Mouse (Mus musculus): ENCODE data around the gene Gne. TPM values are rescaled to one million over a fixed set of nuclear protein-coding genes. Genes with fewer than 3 reads are reported as not detected.

Gne gene
- polyA plus RNA-seq, 1 experiment from 2014 or later, result 20.7 TPM

DNA sequence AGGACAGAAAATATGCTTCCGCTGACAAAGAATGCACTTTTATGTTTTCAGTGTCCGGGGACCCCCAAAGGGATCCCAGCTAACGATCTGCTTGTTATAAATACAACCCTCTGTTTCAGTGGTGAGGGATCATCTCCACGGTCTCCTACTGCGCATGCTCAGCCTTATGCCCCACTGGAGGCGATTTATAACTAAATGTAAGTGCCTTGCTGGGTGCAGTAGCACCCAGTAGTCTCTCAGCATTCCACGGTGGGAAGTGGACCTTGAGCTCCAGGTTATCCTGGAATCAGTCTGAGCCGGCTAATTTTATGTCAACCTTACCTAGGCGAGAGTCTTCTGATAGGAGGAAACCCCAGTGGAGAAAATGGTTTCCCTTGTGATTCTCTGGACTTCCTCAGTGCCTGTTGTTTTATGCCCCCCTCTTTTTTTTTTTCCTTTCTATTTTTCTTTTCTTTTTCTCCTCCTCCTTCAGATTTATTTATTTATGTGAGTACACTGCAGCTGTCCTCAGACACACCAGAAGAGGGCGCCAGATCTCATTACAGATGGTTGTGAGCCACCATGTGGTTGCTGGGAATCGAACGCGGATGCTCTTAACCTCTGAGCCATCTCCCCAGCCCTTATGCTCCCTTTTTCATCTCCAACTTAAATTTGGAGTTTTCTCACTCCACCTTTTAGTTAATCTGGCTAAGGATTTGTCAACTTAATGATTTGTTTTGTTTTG lies 787 bp upstream of the Gne start:
- H3K4me2 ChIP-seq (ENCODE audit: low read depth, severe bottlenecking), result no peak overlapping the region; the same call in 1 of the 2 replicates
- ATAC-seq (ENCODE audit: insufficient number of reproducible peaks, low FRiP score, low TSS enrichment, low read depth), result no peak
- WGBS, result 78% methylated on average over 13 of the region's 13 CpGs

DNA sequence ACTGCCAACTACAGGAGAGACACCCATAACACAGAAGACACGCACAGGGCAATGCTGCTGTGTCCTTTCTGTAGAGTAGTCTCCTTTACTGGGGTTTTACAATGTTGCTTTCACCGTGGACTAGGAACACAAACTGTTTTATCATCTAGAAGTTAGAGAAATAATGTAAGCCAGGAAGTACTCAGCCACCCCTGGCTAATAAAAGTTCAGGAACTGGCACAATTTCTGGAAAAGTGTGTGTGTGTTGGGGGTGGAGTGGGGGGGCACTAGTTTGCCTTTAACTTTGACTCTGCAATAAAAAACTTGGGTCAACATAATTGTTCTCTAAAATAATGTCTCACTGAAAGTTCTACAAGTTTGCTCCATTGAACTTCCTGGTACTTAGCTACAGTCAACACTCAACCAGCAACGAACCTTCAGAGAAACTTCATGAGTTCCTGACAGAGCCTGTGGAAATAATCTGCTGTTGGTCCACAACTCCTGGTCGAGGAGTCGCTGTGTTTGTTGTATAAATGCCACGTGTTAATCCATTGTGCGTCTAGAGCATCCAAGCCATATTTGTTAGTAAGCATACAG lies 5.5 kb downstream of the Gne start:
- no peak overlapping the region for H3K4me2 ChIP-seq (ENCODE audit: low read depth, severe bottlenecking)
- H3K4me1 ChIP-seq (ENCODE audit: control insufficient read depth, insufficient read depth, low read length), result no peaks in the 10 kb centered on the region
- ATAC-seq (ENCODE audit: insufficient number of reproducible peaks, low FRiP score, low TSS enrichment, low read depth), result no peak
- no peak overlapping the region for H3K4me3 ChIP-seq (ENCODE audit: low read depth, low read length)
- H3K27me3 ChIP-seq (ENCODE audit: control insufficient read depth, insufficient read depth, low read length), result no peaks in the 10 kb centered on the region
- H3K27ac ChIP-seq (replicated peaks; ENCODE audit: low read depth, low read length), result no peak overlapping the region
- WGBS, result 78% methylated on average over 7 of the region's 7 CpGs
- H3K36me3 ChIP-seq (ENCODE audit: control insufficient read depth, insufficient read depth, low read length), result no peaks in the 10 kb centered on the region
- H3K9ac ChIP-seq (ENCODE audit: low read length), result no peak overlapping the region
- no peak for DNase-seq (ENCODE audit: low spot score)
- H3K9me3 ChIP-seq (ENCODE audit: control insufficient read depth, low read length), result no peaks in the 10 kb centered on the region

More for the DNA sequence above, 787 bp upstream of the Gne start:
- H3K27me3 ChIP-seq (ENCODE audit: control insufficient read depth, insufficient read depth, low read length), result no peaks in the 10 kb centered on the region
- DNase-seq (ENCODE audit: low spot score), result no peak
- H3K4me3 ChIP-seq (ENCODE audit: low read depth, low read length), result no peak overlapping the region
- no peak overlapping the region for H3K9ac ChIP-seq (ENCODE audit: low read length)
- H3K27ac ChIP-seq (replicated peaks; ENCODE audit: low read depth, low read length), result no peak overlapping the region
- H3K36me3 ChIP-seq (ENCODE audit: control insufficient read depth, insufficient read depth, low read length), result no peaks in the 10 kb centered on the region
- H3K9me3 ChIP-seq (ENCODE audit: control insufficient read depth, low read length), result no peaks in the 10 kb centered on the region
- H3K4me1 ChIP-seq (ENCODE audit: control insufficient read depth, insufficient read depth, low read length), result 0 out of 2 replicates have a peak, but pooled peaks cover 2% of the 10 kb centered on the region

DNA sequence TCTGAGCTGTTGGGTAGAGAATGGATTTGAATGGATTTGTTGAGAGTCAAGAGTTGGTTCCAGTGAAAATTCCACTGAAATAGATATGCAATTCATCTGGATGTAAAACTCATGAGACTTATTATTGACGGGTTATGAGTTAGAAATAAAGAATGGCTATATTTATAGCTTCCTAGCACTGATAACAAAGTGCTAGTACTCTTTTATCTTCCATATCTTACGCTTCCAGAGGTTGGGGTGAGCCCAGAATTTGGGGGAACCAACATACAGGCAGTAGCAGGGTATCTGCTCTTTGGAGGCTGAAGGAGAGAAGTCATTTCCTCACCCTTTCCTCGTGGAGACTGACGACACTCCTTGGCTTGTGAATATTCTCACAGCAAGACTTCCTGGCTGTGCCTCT lies 9.6 kb downstream of the Gne start:
- 71% methylated on average over 4 of the region's 4 CpGs for WGBS
- ATAC-seq (ENCODE audit: insufficient number of reproducible peaks, low FRiP score, low TSS enrichment, low read depth), result no peak

DNA sequence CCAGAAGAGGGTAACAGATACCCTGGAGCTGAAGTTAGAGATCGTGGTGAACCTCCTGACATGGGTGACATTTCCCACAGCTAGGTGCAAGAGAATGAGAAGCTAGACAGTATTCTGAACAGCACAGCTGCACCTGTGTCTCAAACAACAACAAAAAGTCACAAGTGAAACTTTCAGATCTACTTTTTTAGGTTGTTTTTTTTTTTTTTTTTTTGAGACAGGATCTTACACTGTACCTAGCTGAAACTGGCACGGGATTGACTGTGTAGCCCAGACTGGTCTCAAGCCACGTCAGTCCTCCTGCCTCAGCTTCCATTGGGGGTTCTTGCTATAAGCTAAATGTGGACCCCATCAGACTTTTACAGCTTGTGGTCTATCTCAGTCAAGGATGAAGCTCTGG lies 10.2 kb downstream of the Gne start:
- Histone ChIP-seq H3K4me1 (ENCODE audit: control insufficient read depth, insufficient read depth, low read length) (0 out of 2 replicates have a peak, but pooled peaks cover 3% of the 10 kb centered on the region), H3K4me3 (ENCODE audit: low read depth, low read length) (no peak overlapping the region), H3K36me3 (ENCODE audit: control insufficient read depth, insufficient read depth, low read length) (no peaks in the 10 kb centered on the region), H3K4me2 (ENCODE audit: low read depth, severe bottlenecking) (no peak overlapping the region), H3K27ac (replicated peaks; ENCODE audit: low read depth, low read length) (no peak overlapping the region), H3K9me3 (ENCODE audit: control insufficient read depth, low read length) (no peaks in the 10 kb centered on the region), H3K9ac (ENCODE audit: low read length) (no peak overlapping the region), H3K27me3 (ENCODE audit: control insufficient read depth, insufficient read depth, low read length) (no peaks in the 10 kb centered on the region)
- WGBS, result 89% methylated on average over 3 of the region's 3 CpGs
- no peak for DNase-seq (ENCODE audit: low spot score)
- ATAC-seq (ENCODE audit: insufficient number of reproducible peaks, low FRiP score, low TSS enrichment, low read depth), result no peak

More for the DNA sequence above, 9.6 kb downstream of the Gne start:
- no peaks in the 10 kb centered on the region for H3K27me3 ChIP-seq (ENCODE audit: control insufficient read depth, insufficient read depth, low read length)
- H3K4me2 ChIP-seq (ENCODE audit: low read depth, severe bottlenecking), result no peak overlapping the region
- H3K27ac ChIP-seq (replicated peaks; ENCODE audit: low read depth, low read length), result no peak overlapping the region
- no peak overlapping the region for H3K4me3 ChIP-seq (ENCODE audit: low read depth, low read length)
- no peaks in the 10 kb centered on the region for H3K9me3 ChIP-seq (ENCODE audit: control insufficient read depth, low read length)
- no peak for DNase-seq (ENCODE audit: low spot score)
- no peaks in the 10 kb centered on the region for H3K36me3 ChIP-seq (ENCODE audit: control insufficient read depth, insufficient read depth, low read length)
- 0 out of 2 replicates have a peak, but pooled peaks cover 3% of the 10 kb centered on the region for H3K4me1 ChIP-seq (ENCODE audit: control insufficient read depth, insufficient read depth, low read length)
- no peak overlapping the region for H3K9ac ChIP-seq (ENCODE audit: low read length)

DNA sequence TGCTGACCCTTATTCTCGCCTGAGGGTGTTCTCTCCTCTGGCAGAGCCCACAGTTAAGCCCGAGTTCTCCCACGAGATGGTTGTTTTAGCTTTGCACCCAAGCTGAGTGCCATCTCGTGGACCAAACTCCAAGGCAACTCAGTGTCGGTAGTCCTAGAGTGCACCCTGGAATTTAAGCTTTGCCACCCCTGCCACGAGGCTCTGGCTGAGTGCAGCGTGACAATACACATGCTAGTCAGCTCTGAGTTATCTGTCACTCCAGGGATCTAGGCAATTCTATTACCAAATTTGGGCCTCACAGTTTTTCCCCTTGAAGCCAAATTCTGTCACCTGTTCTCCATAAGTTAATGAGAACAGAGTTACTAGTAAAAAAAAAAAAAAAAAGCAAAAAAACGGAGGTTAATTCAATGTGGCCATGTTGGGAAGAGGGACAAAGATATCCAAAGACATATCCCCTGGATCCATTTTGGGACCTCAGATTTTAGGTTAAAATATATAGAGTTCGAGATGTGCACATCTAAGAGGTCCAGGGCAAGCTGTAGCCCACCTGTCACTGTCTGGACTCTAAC lies 11.0 kb downstream of the Gne start:
- Histone ChIP-seq H3K9ac (ENCODE audit: low read length) (peak overlapping the region; percentile 83), H3K4me2 (ENCODE audit: low read depth, severe bottlenecking) (peak overlapping the region; percentile 91), H3K4me3 (ENCODE audit: low read depth, low read length) (peak overlapping the region; percentile 96), H3K4me1 (ENCODE audit: control insufficient read depth, insufficient read depth, low read length) (0 out of 2 replicates have a peak, but pooled peaks cover 3% of the 10 kb centered on the region), H3K27ac (replicated peaks; ENCODE audit: low read depth, low read length) (0 out of 2 replicates have a peak overlapping the region, but pooled peaks have one; percentile 21), H3K36me3 (ENCODE audit: control insufficient read depth, insufficient read depth, low read length) (no peaks in the 10 kb centered on the region), H3K9me3 (ENCODE audit: control insufficient read depth, low read length) (no peaks in the 10 kb centered on the region), H3K27me3 (ENCODE audit: control insufficient read depth, insufficient read depth, low read length) (no peaks in the 10 kb centered on the region)
- 9% methylated on average over 9 of the region's 9 CpGs for WGBS
- no peak for DNase-seq (ENCODE audit: low spot score)
- ATAC-seq (ENCODE audit: insufficient number of reproducible peaks, low FRiP score, low TSS enrichment, low read depth), result no peak; the same call in 1 of the 2 replicates

DNA sequence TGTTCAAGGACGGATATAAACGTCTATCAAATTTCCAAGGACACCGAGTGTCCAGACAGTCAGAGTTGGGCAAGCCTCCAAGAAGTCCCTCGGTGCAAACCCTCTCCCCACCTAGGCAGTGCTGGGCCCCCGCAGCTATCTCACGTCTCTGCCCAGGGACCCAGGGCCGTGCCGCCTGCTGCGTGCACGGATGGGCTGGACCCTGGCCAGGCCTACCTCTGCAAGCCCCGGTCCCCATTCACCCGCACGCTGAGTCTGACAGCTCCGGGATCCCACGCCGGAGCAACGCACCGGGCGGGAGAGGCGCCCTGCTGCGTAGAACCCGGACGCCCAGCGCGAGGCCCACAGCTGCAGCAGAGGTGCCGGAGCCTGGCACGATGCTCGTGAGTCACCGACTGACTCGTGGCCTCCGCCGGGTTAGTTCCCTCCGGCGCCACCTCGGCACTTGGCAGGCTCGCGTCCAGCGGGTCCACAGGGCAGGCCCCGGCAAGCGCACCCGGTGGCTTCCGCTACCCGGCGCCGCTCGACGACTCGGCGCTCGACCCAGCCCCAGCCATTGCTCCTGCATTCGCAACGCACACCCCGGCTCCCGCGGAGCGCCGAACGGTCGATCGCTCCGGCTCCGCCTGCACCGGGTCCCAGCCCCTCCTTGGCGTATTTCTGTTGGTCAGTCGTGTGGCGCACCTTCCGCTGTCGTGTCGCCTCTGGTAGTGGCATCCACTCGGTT lies 11.7 kb downstream of the Gne start:
- Histone ChIP-seq H3K9ac (ENCODE audit: low read length) (peak overlapping the region; percentile 83), H3K9me3 (ENCODE audit: control insufficient read depth, low read length) (no peaks in the 10 kb centered on the region), H3K27ac (replicated peaks; ENCODE audit: low read depth, low read length) (0 out of 2 replicates have a peak overlapping the region, but pooled peaks have one; percentile 21), H3K27me3 (ENCODE audit: control insufficient read depth, insufficient read depth, low read length) (no peaks in the 10 kb centered on the region), H3K4me3 (ENCODE audit: low read depth, low read length) (peak overlapping the region; percentile 96), H3K4me1 (ENCODE audit: control insufficient read depth, insufficient read depth, low read length) (0 out of 2 replicates have a peak, but pooled peaks cover 3% of the 10 kb centered on the region), H3K36me3 (ENCODE audit: control insufficient read depth, insufficient read depth, low read length) (no peaks in the 10 kb centered on the region), H3K4me2 (ENCODE audit: low read depth, severe bottlenecking) (peak overlapping the region; percentile 91)
- WGBS, result under 1% methylated on average over 70 of the region's 70 CpGs
- ATAC-seq (ENCODE audit: insufficient number of reproducible peaks, low FRiP score, low TSS enrichment, low read depth) (peak; percentile 96), DNase-seq (ENCODE audit: low spot score) (peak; percentile 95)

DNA sequence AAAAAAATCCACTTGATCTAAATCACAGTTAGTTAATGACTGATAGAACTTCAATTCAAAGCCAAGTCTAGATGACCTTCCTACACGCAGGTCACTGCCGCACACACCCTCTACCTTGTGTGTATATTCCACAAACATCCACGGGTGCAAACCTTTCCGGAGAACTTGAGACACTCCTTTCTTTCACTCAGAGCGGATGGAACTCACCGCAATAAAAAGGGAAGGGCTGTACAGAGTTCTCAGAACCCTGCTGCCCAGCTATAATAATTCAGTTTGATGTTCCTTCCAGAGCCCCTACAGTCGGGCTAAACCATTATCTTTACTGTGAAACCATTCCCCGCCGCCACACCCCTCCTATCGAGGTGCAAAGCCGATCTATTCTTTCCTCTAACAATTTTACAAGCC lies 12.2 kb downstream of the Gne start:
- no peaks in the 10 kb centered on the region for H3K9me3 ChIP-seq (ENCODE audit: control insufficient read depth, low read length)
- no peak for DNase-seq (ENCODE audit: low spot score)

DNA sequence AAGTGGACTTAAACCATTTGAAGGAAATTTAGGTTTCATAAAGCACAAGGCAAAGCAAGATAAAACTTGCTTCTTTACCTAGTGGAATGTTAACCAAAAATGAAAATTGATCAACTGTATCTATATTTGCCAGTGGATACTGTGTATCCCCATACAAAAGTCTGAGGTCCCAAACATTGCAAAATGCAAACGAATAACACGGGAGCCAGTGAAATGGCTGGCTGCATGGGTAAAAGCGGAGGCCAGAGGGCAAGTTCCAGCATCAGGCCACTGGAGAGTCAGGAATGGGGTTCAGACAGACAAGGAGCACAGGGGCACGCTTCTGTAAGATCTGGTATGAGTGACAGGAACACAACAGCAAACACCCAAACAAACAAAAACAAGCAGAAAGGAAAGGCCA lies 13.3 kb downstream of the Gne start:
- Histone ChIP-seq H3K9ac (ENCODE audit: low read length) (no peak overlapping the region), H3K9me3 (ENCODE audit: control insufficient read depth, low read length) (no peaks in the 10 kb centered on the region), H3K4me3 (ENCODE audit: low read depth, low read length) (no peak overlapping the region), H3K27ac (replicated peaks; ENCODE audit: low read depth, low read length) (no peak overlapping the region), H3K4me2 (ENCODE audit: low read depth, severe bottlenecking) (no peak overlapping the region), H3K36me3 (ENCODE audit: control insufficient read depth, insufficient read depth, low read length) (no peaks in the 10 kb centered on the region), H3K4me1 (ENCODE audit: control insufficient read depth, insufficient read depth, low read length) (0 out of 2 replicates have a peak, but pooled peaks cover 3% of the 10 kb centered on the region), H3K27me3 (ENCODE audit: control insufficient read depth, insufficient read depth, low read length) (no peaks in the 10 kb centered on the region)
- ATAC-seq (ENCODE audit: insufficient number of reproducible peaks, low FRiP score, low TSS enrichment, low read depth) (no peak), DNase-seq (ENCODE audit: low spot score) (no peak)
- WGBS, result 83% methylated on average over 4 of the region's 4 CpGs

More for the DNA sequence above, 12.2 kb downstream of the Gne start:
- no peak overlapping the region for H3K27ac ChIP-seq (replicated peaks; ENCODE audit: low read depth, low read length)
- peak overlapping the region; percentile 96 for H3K4me3 ChIP-seq (ENCODE audit: low read depth, low read length)
- ATAC-seq (ENCODE audit: insufficient number of reproducible peaks, low FRiP score, low TSS enrichment, low read depth), result peak; percentile 6; the same call in 1 of the 2 replicates
- H3K36me3 ChIP-seq (ENCODE audit: control insufficient read depth, insufficient read depth, low read length), result no peaks in the 10 kb centered on the region
- WGBS, result 14% methylated on average over 11 of the region's 11 CpGs
- peak overlapping the region; percentile 91 for H3K4me2 ChIP-seq (ENCODE audit: low read depth, severe bottlenecking)
- H3K27me3 ChIP-seq (ENCODE audit: control insufficient read depth, insufficient read depth, low read length), result no peaks in the 10 kb centered on the region
- H3K9ac ChIP-seq (ENCODE audit: low read length), result peak overlapping the region; percentile 83
- 0 out of 2 replicates have a peak, but pooled peaks cover 3% of the 10 kb centered on the region for H3K4me1 ChIP-seq (ENCODE audit: control insufficient read depth, insufficient read depth, low read length)
